Mouse (Mus musculus) CH12.LX (cell line): ENCODE data around the gene S1pr3. TPM values are rescaled to one million over a fixed set of nuclear protein-coding genes. Genes with fewer than 3 reads are reported as not detected.

ENCODE experiments used
- DNase-seq: peaks from one replicate; pipeline ENCODE4 v3.0.0-alpha.2; 2013; ENCODE audit errors: extremely low read depth
- H3K27ac ChIP-seq: 2 replicates; pipeline ENCODE4 v1.5.1; 2012; ENCODE audit warnings: low read depth, mild to moderate bottlenecking, control low read depth, moderate library complexity; ENCODE audit not compliant: insufficient read depth
- H3K27me3 ChIP-seq: replicated peaks from 2 replicates; pipeline ENCODE3; 2012; ENCODE audit warnings: inconsistent platforms
- H3K36me3 ChIP-seq, 2 experiments: replicated peaks in 1 of 2; 2 replicates each; pipeline versions ENCODE3 to v1.6.1; 2012; ENCODE audit warnings: inconsistent platforms in 1 of 2, low read length in 1 of 2, mild to moderate bottlenecking in 1 of 2, mixed read lengths in 1 of 2, moderate library complexity in 1 of 2; ENCODE audit not compliant: control insufficient read depth in 1 of 2, insufficient read depth in 1 of 2
- H3K4me1 ChIP-seq, 2 experiments: 2 replicates each; pipeline ENCODE4 v1.6.1; 2012; ENCODE audit warnings: inconsistent platforms in 1 of 2, moderate library complexity in 1 of 2; ENCODE audit not compliant: insufficient read depth in 2 of 2, control insufficient read depth in 1 of 2
- H3K4me2 ChIP-seq: 2 replicates; pipeline ENCODE4 v1.6.1; 2012; ENCODE audit warnings: low read depth, mild to moderate bottlenecking, control low read depth; ENCODE audit not compliant: poor library complexity, insufficient read depth, severe bottlenecking
- H3K4me3 ChIP-seq, 3 experiments: fragments of 150-350 bp in 1 of 3; sonication (generic) in 1 of 3; replicated peaks in 1 of 3; 2 replicates each; pipeline versions ENCODE3 to v1.5.1; 2011 to 2012; ENCODE audit warnings: low read depth in 2 of 3, low read length in 2 of 3, mild to moderate bottlenecking in 2 of 3, moderate library complexity in 2 of 3, control low read depth in 1 of 3, improper control_type of control experiment in 1 of 3, inconsistent platforms in 1 of 3, mixed read lengths in 1 of 3; ENCODE audit not compliant: poor library complexity in 1 of 3
- H3K79me2 ChIP-seq: replicated peaks from 2 replicates; pipeline ENCODE4 v1.6.1; 2012; ENCODE audit warnings: mild to moderate bottlenecking, moderate library complexity; ENCODE audit not compliant: control insufficient read depth, poor library complexity, insufficient read depth, severe bottlenecking; ENCODE audit errors: extremely low read depth
- H3K9ac ChIP-seq: 2 replicates; pipeline ENCODE4 v1.6.1; 2012; ENCODE audit warnings: low read depth, mild to moderate bottlenecking, control low read depth, moderate library complexity; ENCODE audit not compliant: insufficient read depth
- H3K9me3 ChIP-seq: replicated peaks from 2 replicates; pipeline ENCODE3; 2012; ENCODE audit warnings: low read length, inconsistent platforms, mixed read lengths
- BHLHE40 ChIP-seq: IDR thresholded peaks from 2 replicates; pipeline ENCODE4 v1.6.1; 2011; ENCODE audit warnings: mild to moderate bottlenecking, low read depth, low read length, improper control_type of control experiment
- CTCF ChIP-seq, 2 experiments: IDR thresholded peaks in 1 of 2; conservative IDR thresholded peaks in 1 of 2; 2 replicates each; pipeline ENCODE4 v1.5.1; 2011 to 2012; ENCODE audit warnings: low read depth in 2 of 2, low read length in 2 of 2, improper control_type of control experiment in 1 of 2, inconsistent platforms in 1 of 2, mild to moderate bottlenecking in 1 of 2, moderate library complexity in 1 of 2
- E2F4 ChIP-seq: IDR thresholded peaks from 2 replicates; pipeline ENCODE4 v1.6.1; 2011; ENCODE audit warnings: low read depth, low read length, improper control_type of control experiment; ENCODE audit not compliant: insufficient replicate concordance
- ELF1 ChIP-seq: IDR thresholded peaks from 2 replicates; pipeline ENCODE4 v1.6.1; 2014; ENCODE audit warnings: low read depth, mild to moderate bottlenecking, inconsistent platforms, low read length, improper control_type of control experiment
- HCFC1 ChIP-seq: IDR thresholded peaks from 2 replicates; pipeline ENCODE4 v1.6.1; 2012; ENCODE audit warnings: low read depth, mild to moderate bottlenecking, inconsistent platforms, low read length, improper control_type of control experiment
- JUN ChIP-seq: IDR thresholded peaks from 2 replicates; pipeline ENCODE4 v1.6.1; 2011; ENCODE audit warnings: low read depth, mild to moderate bottlenecking, low read length, improper control_type of control experiment, moderate library complexity; ENCODE audit not compliant: insufficient read depth
- MAFK ChIP-seq: IDR thresholded peaks from 2 replicates; pipeline ENCODE4 v1.6.1; 2011; ENCODE audit warnings: low read length, improper control_type of control experiment; ENCODE audit not compliant: insufficient replicate concordance
- MEF2A ChIP-seq: IDR thresholded peaks from 2 replicates; pipeline ENCODE4 v1.6.1; 2014; ENCODE audit warnings: low read depth, mild to moderate bottlenecking, inconsistent platforms, low read length, improper control_type of control experiment, borderline replicate concordance
- NELFE ChIP-seq: IDR thresholded peaks from 2 replicates; pipeline ENCODE4 v1.6.1; 2011; ENCODE audit warnings: low read depth, low read length, improper control_type of control experiment
- PAX5 ChIP-seq: IDR thresholded peaks from 2 replicates; pipeline ENCODE4 v1.6.1; 2012; ENCODE audit warnings: low read length, inconsistent platforms, mixed read lengths
- POLR2A ChIP-seq: IDR thresholded peaks from 2 replicates; pipeline ENCODE4 v1.6.1; 2011; ENCODE audit warnings: low read depth, mild to moderate bottlenecking, improper control_type of control experiment, low read length
- POLR2AphosphoS2 ChIP-seq: IDR thresholded peaks from 2 replicates; pipeline ENCODE4 v1.6.1; 2011; ENCODE audit warnings: low read depth, low read length, improper control_type of control experiment
- USF2 ChIP-seq: conservative IDR thresholded peaks from 2 replicates; pipeline ENCODE4 v1.6.1; 2011; ENCODE audit warnings: low read depth, low read length, improper control_type of control experiment
- ZC3H11A ChIP-seq: IDR thresholded peaks from 2 replicates; pipeline ENCODE4 v1.6.1; 2012; ENCODE audit warnings: low read depth, mild to moderate bottlenecking, inconsistent platforms, low read length, improper control_type of control experiment
- ZKSCAN1 ChIP-seq: IDR thresholded peaks from 2 replicates; pipeline ENCODE4 v1.6.1; 2012; ENCODE audit warnings: low read depth, inconsistent platforms, low read length, improper control_type of control experiment, borderline replicate concordance
- ZMIZ1 ChIP-seq: IDR thresholded peaks from 2 replicates; pipeline ENCODE4 v1.6.1; 2012; ENCODE audit warnings: low read depth, mild to moderate bottlenecking, inconsistent platforms, low read length, improper control_type of control experiment
- ZNF384 ChIP-seq: IDR thresholded peaks from 2 replicates; pipeline ENCODE4 v1.6.1; 2012; ENCODE audit warnings: low read depth, low read length, improper control_type of control experiment, inconsistent platforms
- dilution Hi-C: fragments of 300-500 bp; cut with MboI; formaldehyde crosslinking; loops from 2 replicates; pipeline ENCODE4 v1.14.3; 2020; ENCODE audit warnings: low sequenced_read_pairs; ENCODE audit not compliant: extremely low pct_unique_long_range_greater_than_20kb, extremely low pct_ligation_motif_present
- in situ Hi-C: fragments of 300-500 bp; cut with MboI; formaldehyde crosslinking; loops from 3 replicates; pipeline ENCODE4 v1.14.3; 2019; ENCODE audit warnings: low sequenced_read_pairs, low pct_ligation_motif_present, low pct_unique_long_range_greater_than_20kb, mixed read lengths
- polyA plus RNA-seq: library from polyadenylated mRNA; unstranded; fragments of >175 nt; gene quantifications from 2 replicates; pipeline ENCODE4 v1.2.1, GENCODE M21; 2012; ENCODE audit warnings: low read depth; ENCODE audit not compliant: insufficient read length
- total RNA-seq, 2 experiments: library from RNA; depleted of rRNA; stranded (reverse); fragments of 300-350 nt in 1 of 2; fragments of >200 nt in 1 of 2; gene quantifications; 2 replicates each; pipeline ENCODE4 v1.2.3; 2012 to 2014

Gene S1pr3
- total and polyA plus RNA-seq, 3 experiments: 7.5 to 33.4 (median 8.6) TPM

GRCm38 (mm10) chr13:51456190-51456878, 47.9 kb downstream of the S1pr3 start:
- dilution Hi-C loops (no loop called here), in situ Hi-C loops (loop anchor here (25.0 kb wide), 1 partner anchor 156 kb away; no protein-coding TSS in a partner anchor)
- no peaks in the 10 kb centered on the region for H3K9me3 ChIP-seq
- no peaks in the 10 kb centered on the region for H3K27me3 ChIP-seq
- H3K27ac ChIP-seq: no peak overlapping the region
- no peaks in the 10 kb centered on the region for H3K36me3 ChIP-seq
- DNase-seq: no peak
- H3K4me1 ChIP-seq: peaks cover 0 to 4% of the 10 kb centered on the region in 2 experiments; a peak in 1 of 4 replicates
- TF ChIP-seq MEF2A (no peak), USF2 (no peak), ZNF384 (no peak), ELF1 (no peak), PAX5 (no peak), POLR2AphosphoS2 (no peak), POLR2A (no peak), ZKSCAN1 (no peak), CTCF (conservative IDR thresholded peaks at IDR 0.05 in 1 of 2, IDR thresholded peaks at IDR 0.05 in 1 of 2; ENCODE audit: low read depth in 2 of 2, low read length in 2 of 2) (no peak), JUN (no peak), BHLHE40 (no peak), NELFE (no peak), ZMIZ1 (no peak), MAFK (no peak), HCFC1 (no peak), E2F4 (no peak), ZC3H11A (no peak)
- H3K4me3 ChIP-seq: no peak overlapping the region
- no peak overlapping the region for H3K9ac ChIP-seq
- H3K79me2 ChIP-seq: no peaks in the 10 kb centered on the region
- no peak overlapping the region for H3K4me2 ChIP-seq

- TF ChIP-seq CTCF (conservative IDR thresholded peaks at IDR 0.05 in 1 of 2, IDR thresholded peaks at IDR 0.05 in 1 of 2; ENCODE audit: low read depth in 2 of 2, low read length in 2 of 2): no peak
- no peak for TF ChIP-seq ELF1
- TF ChIP-seq NELFE: no peak
- no peak for TF ChIP-seq ZKSCAN1
Measured at GRCm38 (mm10) chr13:51464294-51464693, 55.9 kb downstream of the S1pr3 start.

More at GRCm38 (mm10) chr13:51464294-51464693, 55.9 kb downstream of the S1pr3 start:
- H3K9ac ChIP-seq: no peak overlapping the region
- dilution Hi-C loops: no loop called here
- no peak for DNase-seq
- H3K27ac ChIP-seq: no peak overlapping the region
- H3K4me1 ChIP-seq: peaks cover 0 to 15% of the 10 kb centered on the region in 2 experiments; a peak in 3 of 4 replicates
- no peaks in the 10 kb centered on the region for H3K36me3 ChIP-seq
- H3K4me3 ChIP-seq: no peak overlapping the region
- H3K27me3 ChIP-seq: no peaks in the 10 kb centered on the region
- H3K9me3 ChIP-seq: no peaks in the 10 kb centered on the region
- H3K79me2 ChIP-seq: no peaks in the 10 kb centered on the region
- in situ Hi-C loops: loop anchor here (25.0 kb wide), 1 partner anchor 148 kb away; no protein-coding TSS in a partner anchor
- no peak overlapping the region for H3K4me2 ChIP-seq
